Mouse (Mus musculus): ENCODE results near the gene Deaf1. TPM values are rescaled to one million over a fixed set of nuclear protein-coding genes. Genes with fewer than 3 reads are reported as not detected.

Deaf1 gene
- total and polyA plus RNA-seq, 2 experiments from 2014 or later: 289 to 291 TPM

DNA sequence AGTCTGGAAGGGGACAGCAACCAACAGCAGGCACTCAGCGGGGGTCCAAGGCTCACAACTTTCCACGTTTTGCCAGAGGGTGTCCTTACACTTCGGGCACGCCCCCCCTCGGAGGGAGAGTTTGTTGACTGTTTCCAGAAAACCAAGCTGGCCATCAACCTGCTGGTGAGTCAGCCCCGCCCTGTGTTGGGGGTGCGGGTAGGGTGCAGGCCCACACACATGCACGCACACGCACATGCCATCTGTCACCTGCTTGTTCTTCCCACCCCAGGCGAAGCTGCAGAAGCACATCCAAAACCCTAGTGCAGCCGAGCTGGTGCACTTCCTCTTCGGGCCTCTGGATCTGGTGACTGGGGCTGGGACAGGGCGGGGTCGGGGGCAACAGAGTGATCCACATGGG, 29.5 kb upstream of the Deaf1 start:
- peaks cover 8% of the 10 kb centered on the region; the same call in 1 of the 2 replicates for H3K27me3 ChIP-seq (ENCODE audit: insufficient read depth, low read length)
- no peak for TF ChIP-seq CTCF (IDR thresholded peaks at IDR 0.05)
- H3K36me3 ChIP-seq (ENCODE audit: insufficient read depth, low read length): no peaks in the 10 kb centered on the region
- no peak overlapping the region for H3K4me3 ChIP-seq (ENCODE audit: low read depth, low read length)
- H3K27ac ChIP-seq (ENCODE audit: low read depth, low read length): no peak overlapping the region
- DNase-seq (ENCODE audit: low spot score) (no peak), ATAC-seq (ENCODE audit: low FRiP score) (no peak)
- WGBS: 77% methylated on average over 14 of the region's 14 CpGs
- H3K9ac ChIP-seq (replicated peaks; ENCODE audit: low read length, poor library complexity, severe bottlenecking): no peak overlapping the region
- H3K4me1 ChIP-seq (ENCODE audit: insufficient read depth, low read length): peaks cover 6% of the 10 kb centered on the region; the same call in 1 of the 2 replicates
- no peaks in the 10 kb centered on the region for H3K9me3 ChIP-seq (ENCODE audit: low read length)
- no peak overlapping the region for H3K4me2 ChIP-seq (ENCODE audit: low read depth, low read length, poor library complexity, severe bottlenecking)

DNA sequence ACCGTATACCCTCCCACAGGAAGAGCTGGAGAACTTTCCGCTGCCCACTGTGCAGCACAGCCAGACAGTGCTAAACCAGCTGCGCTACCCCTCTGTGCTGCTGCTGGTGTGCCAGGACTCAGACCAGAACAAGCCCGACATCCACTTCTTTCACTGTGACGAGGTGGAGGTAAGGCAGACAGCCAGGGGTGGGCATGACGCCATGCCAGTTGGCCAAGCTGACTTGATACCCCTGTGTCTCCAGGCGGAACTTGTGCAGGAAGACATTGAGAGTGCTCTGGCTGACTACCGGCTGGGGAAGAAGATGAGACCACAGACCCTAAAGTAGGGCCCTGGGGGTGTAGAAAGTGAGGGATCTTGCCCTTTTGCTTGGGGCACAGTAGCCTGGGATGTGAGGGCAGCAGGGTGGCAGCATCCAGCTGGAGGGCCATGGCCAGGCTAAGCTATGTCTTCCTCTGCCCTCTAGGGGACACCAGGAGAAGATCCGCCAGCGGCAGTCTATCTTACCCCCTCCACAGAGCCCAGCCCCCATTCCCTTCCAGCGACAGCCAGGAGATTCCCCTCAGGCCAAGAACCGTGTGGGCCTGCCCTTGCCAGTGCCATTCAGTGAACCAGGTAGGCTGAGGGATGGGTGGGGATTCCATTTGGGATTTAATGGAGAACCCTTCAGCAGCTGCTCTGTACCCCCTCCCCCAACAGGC, 28.3 kb upstream of the Deaf1 start:
- peak; percentile 38 for TF ChIP-seq CTCF (IDR thresholded peaks at IDR 0.05)
- Histone ChIP-seq H3K4me3 (ENCODE audit: low read depth, low read length) (no peak overlapping the region), H3K4me1 (ENCODE audit: insufficient read depth, low read length) (peaks cover 6% of the 10 kb centered on the region; the same call in 1 of the 2 replicates), H3K36me3 (ENCODE audit: insufficient read depth, low read length) (no peaks in the 10 kb centered on the region), H3K9ac (replicated peaks; ENCODE audit: low read length, poor library complexity, severe bottlenecking) (no peak overlapping the region), H3K4me2 (ENCODE audit: low read depth, low read length, poor library complexity, severe bottlenecking) (no peak overlapping the region), H3K9me3 (ENCODE audit: low read length) (no peaks in the 10 kb centered on the region), H3K27me3 (ENCODE audit: insufficient read depth, low read length) (no peaks in the 10 kb centered on the region), H3K27ac (ENCODE audit: low read depth, low read length) (peak overlapping the region; percentile 43; the same call in 1 of the 2 replicates)
- ATAC-seq (ENCODE audit: low FRiP score): no peak
- 56% methylated on average over 12 of the region's 12 CpGs for WGBS
- peak; percentile 39 for DNase-seq (ENCODE audit: low spot score)

DNA sequence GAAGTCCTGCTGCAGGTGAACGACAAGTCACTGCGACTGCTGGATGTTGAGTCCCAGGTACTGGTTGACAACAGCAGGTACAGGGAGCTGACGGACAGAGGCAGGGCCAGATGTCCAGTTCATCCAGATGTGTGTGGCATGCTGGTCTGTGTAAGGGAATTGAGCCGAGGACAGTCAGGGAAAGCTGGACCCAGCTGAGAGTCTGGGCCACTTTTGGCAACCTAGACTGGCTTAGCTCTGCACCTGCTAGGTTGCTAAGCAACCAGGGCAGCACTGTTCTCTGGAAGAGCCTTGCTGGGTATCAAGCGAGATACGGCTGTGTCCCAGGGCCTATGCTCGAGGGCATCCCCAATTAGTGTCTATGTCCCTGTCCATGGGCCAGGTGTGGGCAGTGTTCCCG, 27.6 kb upstream of the Deaf1 start:
- ATAC-seq (ENCODE audit: low FRiP score): peak; percentile 60; the same call in 1 of the 2 replicates
- peak; percentile 69 for DNase-seq (ENCODE audit: low spot score)
- H3K27ac ChIP-seq (ENCODE audit: low read depth, low read length): peak overlapping the region; percentile 43; the same call in 1 of the 2 replicates
- H3K9me3 ChIP-seq (ENCODE audit: low read length): no peaks in the 10 kb centered on the region
- TF ChIP-seq CTCF (IDR thresholded peaks at IDR 0.05): no peak
- no peaks in the 10 kb centered on the region for H3K36me3 ChIP-seq (ENCODE audit: insufficient read depth, low read length)
- no peaks in the 10 kb centered on the region for H3K27me3 ChIP-seq (ENCODE audit: insufficient read depth, low read length)
- 45% methylated on average over 8 of the region's 8 CpGs for WGBS
- peaks cover 6% of the 10 kb centered on the region; the same call in 1 of the 2 replicates for H3K4me1 ChIP-seq (ENCODE audit: insufficient read depth, low read length)
- H3K4me3 ChIP-seq (ENCODE audit: low read depth, low read length): no peak overlapping the region
- no peak overlapping the region for H3K4me2 ChIP-seq (ENCODE audit: low read depth, low read length, poor library complexity, severe bottlenecking)
- H3K9ac ChIP-seq (replicated peaks; ENCODE audit: low read length, poor library complexity, severe bottlenecking): no peak overlapping the region

DNA sequence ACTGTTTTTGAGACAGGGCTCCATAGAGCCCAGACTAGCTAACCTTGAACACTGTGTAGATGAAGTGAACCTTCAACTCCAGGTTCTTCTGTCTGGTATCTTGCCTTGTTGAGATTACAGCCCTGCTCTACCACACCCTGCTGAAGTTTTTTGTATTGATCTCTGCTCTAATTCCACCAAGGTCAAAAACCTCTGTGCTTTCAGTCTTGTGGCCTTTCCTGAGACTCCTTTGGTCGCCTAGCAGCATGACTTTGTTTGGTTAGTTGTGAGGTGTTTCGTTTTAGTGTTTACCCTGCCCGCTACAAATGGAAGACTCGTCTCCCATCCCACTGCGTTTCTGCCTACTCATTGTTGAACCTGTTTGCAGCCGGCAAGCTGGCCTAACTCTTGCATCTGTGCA, 23.6 kb upstream of the Deaf1 start:
- no peak for TF ChIP-seq CTCF (IDR thresholded peaks at IDR 0.05)
- 79% methylated on average over 6 of the region's 6 CpGs for WGBS
- H3K27me3 ChIP-seq (ENCODE audit: insufficient read depth, low read length): no peaks in the 10 kb centered on the region

DNA sequence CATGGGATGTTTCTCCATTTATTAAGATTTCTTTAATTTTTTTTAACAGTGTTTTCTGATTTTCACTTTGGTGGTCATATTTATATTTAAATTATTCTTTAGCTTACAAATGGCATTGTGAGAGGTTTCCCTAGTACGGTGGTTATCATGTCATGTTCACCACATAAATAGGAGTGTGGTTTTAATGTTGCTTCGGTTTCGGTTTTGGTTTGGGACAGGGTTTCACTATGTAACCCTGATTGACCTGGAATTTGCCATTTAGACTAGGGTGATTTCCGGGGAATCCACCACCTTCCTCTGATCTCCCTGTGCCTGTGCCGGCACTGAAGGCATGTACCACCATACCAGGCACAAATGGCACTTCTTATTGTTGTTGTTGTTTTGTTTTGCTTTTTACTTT, 17.3 kb upstream of the Deaf1 start:
- DNase-seq (ENCODE audit: low spot score) (no peak), ATAC-seq (ENCODE audit: low FRiP score) (no peak)
- WGBS: 94% methylated on average over 5 of the region's 5 CpGs
- TF ChIP-seq CTCF (IDR thresholded peaks at IDR 0.05): no peak
- H3K9me3 ChIP-seq (ENCODE audit: low read length): no peaks in the 10 kb centered on the region
- no peaks in the 10 kb centered on the region for H3K27me3 ChIP-seq (ENCODE audit: insufficient read depth, low read length)
- no peak overlapping the region for H3K4me3 ChIP-seq (ENCODE audit: low read depth, low read length)
- no peaks in the 10 kb centered on the region for H3K36me3 ChIP-seq (ENCODE audit: insufficient read depth, low read length)
- H3K9ac ChIP-seq (replicated peaks; ENCODE audit: low read length, poor library complexity, severe bottlenecking): no peak overlapping the region
- no peaks in the 10 kb centered on the region for H3K4me1 ChIP-seq (ENCODE audit: insufficient read depth, low read length)
- no peak overlapping the region for H3K4me2 ChIP-seq (ENCODE audit: low read depth, low read length, poor library complexity, severe bottlenecking)
- no peak overlapping the region for H3K27ac ChIP-seq (ENCODE audit: low read depth, low read length)

More for the DNA sequence above, 23.6 kb upstream of the Deaf1 start:
- Histone ChIP-seq H3K4me1 (ENCODE audit: insufficient read depth, low read length) (peaks cover 6% of the 10 kb centered on the region; the same call in 1 of the 2 replicates), H3K9me3 (ENCODE audit: low read length) (no peaks in the 10 kb centered on the region), H3K27ac (ENCODE audit: low read depth, low read length) (no peak overlapping the region), H3K4me3 (ENCODE audit: low read depth, low read length) (no peak overlapping the region), H3K9ac (replicated peaks; ENCODE audit: low read length, poor library complexity, severe bottlenecking) (no peak overlapping the region), H3K36me3 (ENCODE audit: insufficient read depth, low read length) (no peaks in the 10 kb centered on the region), H3K4me2 (ENCODE audit: low read depth, low read length, poor library complexity, severe bottlenecking) (no peak overlapping the region)
- ATAC-seq (ENCODE audit: low FRiP score): no peak
- no peak for DNase-seq (ENCODE audit: low spot score)

DNA sequence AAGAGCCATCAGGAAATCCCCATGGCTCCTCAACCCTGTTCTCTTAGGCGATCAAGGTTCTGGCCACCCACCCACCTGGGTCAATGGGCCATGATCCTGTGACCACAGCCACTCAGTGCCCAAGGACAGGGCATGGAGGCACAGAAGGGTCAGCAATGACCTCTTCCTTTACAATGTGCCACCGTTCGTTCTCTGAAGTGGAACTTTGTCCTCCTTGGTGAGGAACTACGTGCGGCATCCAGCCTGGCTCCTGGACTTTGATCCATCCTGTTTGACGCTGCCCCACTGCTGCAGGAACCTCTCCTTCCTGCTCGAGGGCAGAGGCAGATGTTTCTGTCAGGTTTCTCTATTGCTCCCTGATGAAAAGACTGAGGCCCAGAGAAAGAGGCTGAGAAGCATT, 16.2 kb upstream of the Deaf1 start:
- TF ChIP-seq CTCF (IDR thresholded peaks at IDR 0.05): no peak
- Histone ChIP-seq H3K36me3 (ENCODE audit: insufficient read depth, low read length) (no peaks in the 10 kb centered on the region), H3K4me1 (ENCODE audit: insufficient read depth, low read length) (no peaks in the 10 kb centered on the region), H3K27ac (ENCODE audit: low read depth, low read length) (no peak overlapping the region), H3K4me2 (ENCODE audit: low read depth, low read length, poor library complexity, severe bottlenecking) (no peak overlapping the region), H3K4me3 (ENCODE audit: low read depth, low read length) (no peak overlapping the region), H3K27me3 (ENCODE audit: insufficient read depth, low read length) (peaks cover 3% of the 10 kb centered on the region; the same call in 1 of the 2 replicates), H3K9ac (replicated peaks; ENCODE audit: low read length, poor library complexity, severe bottlenecking) (no peak overlapping the region), H3K9me3 (ENCODE audit: low read length) (no peaks in the 10 kb centered on the region)
- no peak for DNase-seq (ENCODE audit: low spot score)
- WGBS: 73% methylated on average over 7 of the region's 7 CpGs
- no peak for ATAC-seq (ENCODE audit: low FRiP score)

Data from midbrain, postnatal 0 days (tissue).